Mouse (Mus musculus): Measurements from ENCODE around the gene Nubp2.

GRCm38 (mm10) chr17:24898041-24898854 lies 12.1 kb upstream of the Nubp2 start:
- TF ChIP-seq CTCF (IDR thresholded peaks at IDR 0.05; ENCODE audit: low read depth, low read length) (no peak), GATA1 (IDR thresholded peaks at IDR 0.05; ENCODE audit: borderline replicate concordance, low read length) (no peak), TAL1 (conservative IDR thresholded peaks at IDR 0.05; ENCODE audit: low read depth, low read length) (no peak), POLR2AphosphoS5 (IDR thresholded peaks at IDR 0.05; ENCODE audit: insufficient replicate concordance, low read depth, low read length) (0 out of 2 replicates have a peak, but pooled peaks have one; percentile 51), GATA2 (IDR thresholded peaks at IDR 0.05; ENCODE audit: borderline replicate concordance, low read depth, low read length) (no peak)
